Mouse (Mus musculus) left cerebral cortex, postnatal 14 days (tissue): ENCODE results near the gene Usp18. TPM values are rescaled to one million over a fixed set of nuclear protein-coding genes. Genes with fewer than 3 reads are reported as not detected.

Source experiments
- DNase-seq, 2 experiments: peaks; one replicate each; pipeline ENCODE4 v3.0.0; 2021 to 2022; ENCODE audit warnings: low spot score in 2 of 2, mixed read lengths in 1 of 2
- intact Hi-C: fragments of 180-260 bp; cut with DNase I; formaldehyde crosslinking; loops from one replicate; pipeline ENCODE4 v1.15.1; 2025
- total RNA-seq, 2 experiments: library from RNA; stranded (reverse); gene quantifications; 2 replicates each; pipeline ENCODE4 v1.2.3; 2021

The Usp18 gene
- total RNA-seq, 2 experiments from 2014 or later, result not detected

GRCm38 (mm10) chr6:121272075-121272800, 26.5 kb downstream of the Usp18 start:
- peak; percentile 86 to 89 for DNase-seq
- intact Hi-C loops, result loop anchor here (2.0 kb wide), 1 partner anchor 95 kb away; no protein-coding TSS in a partner anchor

- DNase-seq, result peak; percentile 35 to 48
- intact Hi-C loops, result no loop called here
Observed at GRCm38 (mm10) chr6:121274356-121274755, 28.6 kb downstream of the Usp18 start.

DNA sequence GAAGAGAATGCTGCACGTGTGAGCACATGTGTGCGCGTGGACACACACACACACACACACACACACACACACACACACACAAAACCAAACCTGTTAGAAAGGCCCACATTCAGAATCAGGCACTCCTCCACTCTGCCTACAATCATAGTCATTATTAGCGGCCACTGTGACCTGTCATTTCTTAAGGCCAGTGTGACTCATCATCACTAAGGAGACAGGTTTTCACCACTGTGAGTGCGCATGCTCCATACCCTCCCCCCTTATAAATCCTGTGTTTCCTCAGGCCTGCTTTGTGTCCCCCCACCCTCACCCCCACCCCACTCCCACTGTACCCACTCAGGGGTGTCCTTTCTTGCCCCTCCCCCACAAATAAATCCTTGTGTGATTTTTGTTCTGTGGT, 38.4 kb downstream of the Usp18 start:
- intact Hi-C loops, result no loop called here
- no peak for DNase-seq

DNA sequence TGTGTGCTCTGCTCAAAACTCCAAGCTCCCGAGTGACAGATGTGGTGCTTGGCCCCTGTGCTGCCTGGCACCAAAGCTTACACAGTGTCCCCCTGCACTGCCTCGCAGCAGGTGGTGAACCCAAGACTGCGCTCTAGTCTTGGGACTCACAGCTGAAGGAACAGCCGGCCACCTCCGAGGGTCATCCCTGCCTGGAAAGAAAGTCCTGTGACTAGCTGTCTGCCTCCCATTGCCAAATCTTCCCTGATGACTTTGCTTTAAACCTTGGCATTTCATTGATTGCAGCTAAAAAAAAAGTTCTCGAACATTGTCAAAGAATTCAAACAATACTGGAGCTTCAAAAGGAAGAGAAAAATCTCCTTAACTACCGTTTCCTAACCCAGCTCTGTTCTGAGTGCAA, 53.6 kb downstream of the Usp18 start:
- DNase-seq, result no peak
- intact Hi-C loops, result no loop called here

DNA sequence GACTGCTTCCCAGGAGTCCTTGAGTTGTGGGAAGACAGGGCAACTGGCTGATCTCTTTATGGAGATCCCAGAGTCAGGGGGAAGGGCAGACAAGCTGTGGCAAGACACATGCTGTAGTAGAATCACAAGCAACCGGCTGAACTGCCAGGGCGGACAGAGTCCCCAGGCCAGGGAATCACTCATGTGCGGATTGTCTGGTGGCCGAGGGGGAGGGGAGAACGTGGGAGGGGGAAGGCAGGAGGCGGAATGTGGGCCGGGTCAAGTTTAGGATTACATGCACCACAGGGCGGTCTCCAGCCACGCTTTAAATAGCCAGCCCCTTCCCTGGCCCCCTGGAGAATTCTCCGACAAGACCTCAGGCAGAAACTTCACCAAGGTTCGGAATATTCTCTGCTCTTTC, 54.2 kb downstream of the Usp18 start, which contains the start of gene Slc6a13:
Slc6a13 (plus strand) TSS at position 274 of the 400 bp plus-strand sequence.
- intact Hi-C loops, result no loop called here
- no peak for DNase-seq

DNA sequence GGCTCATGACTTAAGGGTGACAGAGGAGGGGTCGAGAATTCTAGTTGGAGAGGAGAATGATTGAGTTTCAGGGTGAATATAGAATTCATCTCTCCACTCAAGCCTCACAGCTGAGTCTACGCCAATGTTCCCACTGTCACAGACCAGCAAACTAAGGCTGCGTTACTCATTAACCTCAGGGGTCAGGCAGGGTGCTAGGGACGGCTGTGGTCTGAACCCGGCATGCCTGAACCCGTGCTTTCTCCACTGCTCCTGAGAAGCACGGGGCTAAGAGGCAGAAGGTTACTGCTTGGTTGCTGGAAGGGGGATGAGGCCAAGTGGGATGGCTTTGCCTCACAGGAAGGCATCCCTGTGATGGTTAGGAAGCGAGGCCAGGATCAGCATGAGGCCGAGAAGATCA, 54.8 kb downstream of the Usp18 start:
- no peak for DNase-seq
- intact Hi-C loops, result no loop called here

- no peak for DNase-seq
- intact Hi-C loops, result no loop called here
Observed at GRCm38 (mm10) chr6:121303466-121304220, 57.9 kb downstream of the Usp18 start.

DNA sequence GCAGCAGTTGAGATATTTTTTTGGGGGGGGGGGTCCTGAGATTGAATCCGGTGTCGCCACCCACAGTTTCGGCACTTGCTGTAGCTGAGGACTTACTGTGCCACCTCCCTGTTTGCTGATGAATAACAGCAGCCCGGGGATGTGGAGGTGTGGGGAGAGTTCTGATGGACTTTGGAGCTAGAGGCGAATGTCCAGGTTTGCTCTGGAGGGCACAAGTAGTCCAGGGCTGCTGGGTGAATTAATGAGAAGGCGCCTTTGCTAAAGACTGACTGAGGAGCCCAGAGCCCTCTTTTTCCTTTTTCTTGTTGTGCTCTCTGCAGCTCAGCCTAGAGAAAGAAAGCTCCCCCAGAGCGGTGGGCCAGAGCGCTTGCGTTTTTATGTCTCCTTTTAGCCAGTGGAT, 58.9 kb downstream of the Usp18 start:
- intact Hi-C loops, result no loop called here
- DNase-seq, result no peak

GRCm38 (mm10) chr6:121305571-121305970, 59.9 kb downstream of the Usp18 start:
- no peak for DNase-seq
- intact Hi-C loops, result no loop called here

GRCm38 (mm10) chr6:121310984-121311383, 65.3 kb downstream of the Usp18 start:
- intact Hi-C loops, result no loop called here
- DNase-seq, result no peak

GRCm38 (mm10) chr6:121319099-121319498, 73.4 kb downstream of the Usp18 start:
- intact Hi-C loops, result no loop called here

More at GRCm38 (mm10) chr6:121319099-121319498, 73.4 kb downstream of the Usp18 start:
- no peak for DNase-seq

Other genes starting within 250 kb of the Usp18 start
- gene Mical3, start 114.9 kb upstream of the Usp18 start, total RNA-seq, result 100 to 1,000 TPM; 107 to 142 TPM
- 10 to 100 TPM; 14.8 to 15.0 TPM for gene Pex26, start 62.2 kb upstream of the Usp18 start, total RNA-seq
- 1 to 10 TPM; 6.6 to 9.1 TPM for gene Tuba8, start 35.2 kb upstream of the Usp18 start, total RNA-seq
- gene Slc6a13, start 54.3 kb downstream of the Usp18 start, total RNA-seq, result 10 to 100 TPM; 19.9 to 21.4 TPM
- 1 to 10 TPM; 1.7 to 2.4 TPM for gene Slc6a12, start 97.2 kb downstream of the Usp18 start, total RNA-seq
- gene Iqsec3, start 227.8 kb downstream of the Usp18 start, total RNA-seq, result 10 to 100 TPM; 70.3 to 71.7 TPM